Mouse (Mus musculus): ENCODE data around the gene Cotl1.
"Not testable (repeated sequence)": the region's sequence is repeated elsewhere in the genome, so short reads cannot be mapped to it uniquely, and the experiment has no call there.

Gene Cotl1

DNA sequence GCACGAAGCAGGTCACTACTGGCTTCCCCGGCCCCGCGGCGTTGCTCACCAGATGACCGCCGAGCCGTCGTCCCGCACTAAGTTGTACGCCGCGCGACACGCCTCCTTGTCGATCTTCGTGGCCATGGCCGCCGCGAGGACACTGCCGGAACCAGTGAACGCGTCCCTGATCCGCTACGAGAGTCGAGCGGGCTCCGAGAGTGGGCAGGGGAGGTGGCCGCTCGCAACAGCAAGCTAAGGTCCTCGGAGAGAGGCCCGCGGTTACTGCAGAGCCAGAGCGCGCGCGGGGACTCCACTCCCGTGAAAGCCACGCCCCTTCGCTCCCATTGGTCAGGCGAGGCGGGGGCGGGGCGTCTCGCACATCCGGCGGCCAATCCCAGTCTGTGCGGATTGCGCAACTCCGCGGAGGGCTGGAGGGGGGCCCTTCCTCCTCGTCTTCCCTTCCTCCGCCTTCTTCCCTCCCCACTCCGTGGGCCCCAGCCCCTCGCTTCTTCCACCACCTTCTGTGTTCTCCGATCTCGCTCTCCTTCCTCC is at the start of gene Cotl1:
Gene Cotl1, minus strand, starts transcription at position 270 of the 534 bp plus-strand sequence.
- peak; percentile 97 for DNase-seq

DNA sequence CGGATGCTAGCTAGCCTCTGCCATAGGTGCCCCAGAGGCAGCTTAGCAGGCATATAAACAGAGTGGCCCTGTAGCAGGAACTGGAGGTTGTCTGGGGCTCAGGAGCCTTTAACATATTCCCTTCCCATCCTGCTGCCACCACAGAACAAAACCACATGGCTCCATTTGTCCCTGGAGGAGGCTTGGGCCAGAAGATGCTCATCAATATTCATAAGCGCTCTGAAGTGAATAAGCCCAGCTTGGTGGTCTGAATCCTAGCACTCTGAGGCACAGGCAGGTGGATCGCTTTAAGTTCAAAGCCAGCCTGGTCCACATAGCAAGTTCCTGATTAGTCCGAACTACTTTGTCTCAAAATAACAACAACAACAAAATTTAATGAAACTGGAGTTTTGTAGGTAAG is 47.7 kb upstream of the Cotl1 start:
- DNase-seq = no peak

DNA sequence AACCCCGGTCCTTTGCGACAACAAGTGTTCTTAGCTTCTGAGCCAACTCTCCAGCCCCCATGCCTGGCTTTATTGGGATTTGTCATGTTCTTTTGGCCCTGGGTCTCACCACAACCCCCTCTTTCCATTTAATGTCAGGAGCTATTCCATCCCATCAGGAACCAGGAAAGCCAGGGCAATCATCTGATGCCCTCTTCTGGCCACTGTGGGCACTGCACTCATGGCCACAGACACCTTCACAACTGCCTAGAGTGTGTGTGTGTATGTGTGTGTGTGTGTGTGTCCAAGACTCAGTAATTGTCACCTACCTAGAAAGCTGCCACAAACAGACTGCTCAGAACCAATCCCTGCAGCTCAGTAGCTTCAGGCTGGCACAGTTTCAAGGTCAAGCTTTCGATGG is 46.8 kb upstream of the Cotl1 start:
- DNase-seq = peak; percentile 66

DNA sequence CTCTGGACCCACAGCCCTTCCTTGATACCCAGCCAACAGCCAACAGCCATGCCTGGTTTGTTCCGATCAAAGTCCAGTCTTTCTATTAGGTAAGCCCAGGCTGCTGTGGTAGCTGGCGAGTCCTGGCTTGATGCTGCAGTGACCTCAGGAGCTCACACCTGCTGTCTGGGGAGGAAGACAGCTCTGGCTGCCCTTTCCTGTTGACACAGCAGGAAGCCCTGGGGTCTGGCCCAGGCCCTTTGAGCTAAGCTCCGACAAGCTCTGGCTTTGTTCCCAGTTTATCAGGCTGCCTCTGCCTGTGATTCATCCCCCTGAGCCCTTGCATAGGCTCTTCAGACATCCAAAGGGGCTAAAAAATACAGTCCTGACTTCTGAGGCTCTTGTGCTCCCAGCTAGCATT is 45.3 kb upstream of the Cotl1 start:
- peak; percentile 63 for DNase-seq

DNA sequence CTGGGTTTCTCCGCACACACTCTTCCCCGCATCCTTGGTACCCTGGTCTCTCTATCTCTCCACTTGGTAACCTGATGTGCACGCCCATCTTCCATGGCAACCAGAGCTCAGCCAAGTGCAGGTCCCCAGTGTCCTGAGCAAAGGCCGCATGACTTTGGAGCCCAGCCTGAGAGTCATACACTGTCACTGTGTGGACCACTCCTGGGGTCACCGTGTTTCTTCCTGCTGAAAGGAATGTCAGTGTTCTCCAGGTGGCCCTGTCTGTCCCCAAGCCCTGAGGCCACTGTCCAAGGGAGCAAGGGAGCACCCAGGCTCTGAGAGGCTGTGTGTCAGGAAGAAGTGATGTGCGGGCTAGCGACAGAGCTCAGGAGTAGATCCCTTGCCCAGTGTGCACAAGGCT is 42.9 kb upstream of the Cotl1 start:
- no peak for DNase-seq

DNA sequence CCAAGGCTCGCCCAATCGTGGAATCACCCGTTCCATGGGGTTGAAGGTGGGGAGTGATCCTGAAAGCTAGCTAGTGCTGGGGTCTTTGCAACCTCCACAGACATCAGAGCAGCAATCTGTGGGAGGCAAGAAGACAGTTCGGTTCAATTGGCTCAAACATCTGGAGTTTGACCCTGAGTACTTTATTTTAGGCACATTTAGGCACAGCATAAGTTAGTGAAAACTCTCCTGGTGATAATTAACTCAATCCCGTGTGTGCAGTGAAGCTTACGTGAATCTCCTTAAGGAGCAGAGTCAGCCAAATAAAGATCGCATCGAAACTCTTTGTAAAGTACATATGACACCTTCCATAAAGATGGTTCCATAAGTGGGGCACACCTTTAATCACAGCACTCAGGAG is 41.6 kb upstream of the Cotl1 start:
- no peak for DNase-seq

DNA sequence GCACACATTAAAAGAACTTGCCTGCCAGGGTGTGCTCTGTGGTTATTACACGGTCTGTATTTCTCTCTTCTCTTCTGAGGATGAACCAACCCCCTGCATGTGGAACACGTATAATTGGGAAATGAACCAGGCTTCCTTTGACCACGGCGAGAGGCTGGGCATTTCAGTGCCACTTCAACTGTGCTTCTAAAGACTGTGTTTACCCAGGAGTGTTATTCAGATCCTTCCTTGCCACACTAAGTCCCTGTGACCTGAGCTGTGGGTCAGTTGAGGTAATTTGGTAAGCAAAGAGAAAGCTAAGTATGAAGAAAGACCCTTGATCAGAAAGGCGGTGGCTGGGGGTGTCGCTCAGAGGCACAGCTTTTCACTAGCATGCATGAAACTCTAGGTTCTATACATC is 41.0 kb upstream of the Cotl1 start:
- no peak for DNase-seq

DNA sequence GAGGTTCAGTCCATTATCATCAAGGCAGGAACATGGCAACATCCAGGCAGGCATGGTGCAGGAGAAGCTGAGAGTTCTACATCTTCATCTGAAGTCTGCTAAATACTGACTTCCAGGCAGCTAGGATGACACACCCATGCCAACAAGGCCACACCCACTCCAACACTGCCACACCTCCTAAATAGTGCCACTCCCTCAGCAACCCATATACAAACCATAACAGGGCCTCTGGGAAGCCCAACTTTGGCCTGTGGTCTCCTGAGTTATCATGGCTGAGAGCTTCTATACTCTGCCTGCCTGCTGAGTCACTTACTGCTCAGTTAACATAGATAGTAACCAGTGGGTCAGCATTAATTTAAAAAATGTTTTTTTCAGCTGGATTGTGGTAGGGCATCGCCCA is 32.8 kb upstream of the Cotl1 start:
- DNase-seq = peak; percentile 65

DNA sequence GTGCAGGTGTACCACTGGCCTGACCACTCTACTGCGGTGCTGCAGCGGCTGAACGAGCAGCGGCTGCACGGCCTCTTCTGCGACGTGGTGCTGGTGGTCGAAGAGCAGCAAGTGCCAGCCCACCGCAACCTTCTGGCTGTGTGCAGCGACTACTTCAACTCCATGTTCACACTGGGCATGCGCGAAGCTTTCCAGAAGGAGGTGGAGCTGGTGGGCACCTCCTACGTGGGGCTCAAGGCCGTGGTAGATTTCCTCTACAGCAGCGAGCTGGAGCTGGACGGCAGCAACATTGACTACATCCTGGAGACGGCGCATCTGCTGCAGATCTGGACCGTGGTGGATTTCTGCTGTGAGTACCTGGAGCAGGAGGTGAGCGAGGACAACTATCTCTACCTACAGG is 29.3 kb upstream of the Cotl1 start:
- DNase-seq = no peak

DNA sequence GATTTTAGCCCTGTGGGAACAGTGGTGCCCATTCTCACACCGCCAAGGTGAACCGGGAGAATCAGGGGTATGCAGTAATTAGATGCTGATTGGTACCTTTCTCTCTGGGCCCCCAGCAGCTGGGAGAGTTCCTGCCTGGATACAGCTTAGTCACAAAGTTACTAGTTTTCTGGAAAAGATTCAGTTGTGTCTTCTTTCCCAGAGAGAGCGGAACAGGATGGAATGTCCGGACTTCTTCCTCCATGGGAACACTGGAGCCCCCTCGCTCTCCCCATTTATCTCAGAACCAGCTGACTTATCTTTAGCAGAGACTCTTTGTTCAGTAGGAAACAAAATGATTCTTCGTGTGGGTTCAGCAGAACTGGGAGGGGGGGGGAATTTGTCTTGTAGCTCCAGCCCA is 22.4 kb upstream of the Cotl1 start:
- DNase-seq = no peak

DNA sequence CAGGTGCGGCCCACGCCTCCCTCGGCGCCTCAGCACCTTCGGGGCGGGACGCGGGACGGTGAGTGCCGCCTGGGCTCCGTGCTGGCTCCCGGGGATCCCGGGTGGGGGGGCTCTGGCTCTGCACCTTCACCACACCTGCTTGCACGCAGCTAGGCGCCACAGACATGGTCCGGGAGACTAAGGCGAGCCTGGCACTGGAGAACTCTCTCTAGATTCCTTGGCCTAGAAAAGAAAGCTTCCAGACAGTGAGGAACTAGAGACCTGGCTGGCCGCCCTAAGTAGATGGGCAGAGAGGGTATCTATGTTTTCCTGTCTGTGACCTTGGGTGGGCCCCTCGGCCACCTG is 22.0 kb upstream of the Cotl1 start:
- DNase-seq = no peak

DNA sequence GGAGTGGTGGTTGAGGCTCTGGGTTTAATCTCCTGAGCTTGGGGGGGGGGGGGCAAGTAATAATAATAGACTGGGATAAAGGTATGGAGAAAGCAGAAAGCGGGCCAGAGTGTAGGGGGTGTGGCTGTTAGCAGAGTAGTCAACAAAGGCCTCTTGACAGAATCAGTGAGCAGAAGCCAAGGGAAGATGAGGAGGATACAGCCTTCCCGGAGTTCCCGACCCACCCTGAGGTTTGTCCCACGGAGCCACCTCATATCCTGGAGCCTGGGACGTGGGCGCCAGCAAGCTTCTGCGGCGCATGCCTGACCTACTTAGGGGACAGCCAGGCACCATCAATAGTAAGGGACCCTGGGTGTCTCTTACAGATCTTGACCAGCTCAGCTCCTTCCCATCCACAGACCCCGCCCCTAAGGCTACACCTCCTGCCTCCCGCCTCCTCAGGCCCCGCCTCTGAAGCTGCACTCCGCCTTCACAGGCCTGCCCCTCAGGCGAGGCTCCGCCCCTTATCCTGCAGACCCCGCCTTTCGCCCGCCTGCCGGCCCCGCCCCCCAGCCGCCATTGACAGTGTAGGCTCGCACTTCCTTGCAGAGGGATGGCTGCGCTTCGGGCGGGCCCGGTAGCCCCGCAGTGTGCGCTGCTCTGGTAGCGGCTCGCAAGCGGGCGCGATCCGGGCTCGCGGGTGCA is 21.5 kb upstream of the Cotl1 start, which contains the start of gene Klhl36:
Gene Klhl36, plus strand, starts transcription at position 561 of the 684 bp plus-strand sequence.
- peak; percentile 97 for DNase-seq

DNA sequence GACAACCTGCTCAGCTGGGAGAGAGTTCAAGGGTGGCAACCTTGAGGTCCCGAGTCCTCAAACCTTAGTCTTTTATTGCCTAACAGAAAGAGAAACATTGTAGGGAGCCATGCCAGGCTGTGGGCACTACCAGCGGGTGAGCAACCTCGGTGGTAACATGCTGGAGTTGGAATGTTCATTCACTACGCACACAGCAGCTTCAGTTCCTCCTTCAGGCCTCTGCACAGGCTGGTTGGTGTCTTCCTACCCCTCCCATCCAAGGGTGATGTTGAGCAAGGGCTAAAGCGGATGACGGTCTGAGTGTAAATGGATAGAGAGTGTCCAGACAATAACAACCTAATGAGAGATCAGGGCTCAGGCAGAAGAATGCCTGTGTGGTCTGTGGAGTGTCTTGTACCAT is 17.4 kb upstream of the Cotl1 start:
- no peak for DNase-seq

DNA sequence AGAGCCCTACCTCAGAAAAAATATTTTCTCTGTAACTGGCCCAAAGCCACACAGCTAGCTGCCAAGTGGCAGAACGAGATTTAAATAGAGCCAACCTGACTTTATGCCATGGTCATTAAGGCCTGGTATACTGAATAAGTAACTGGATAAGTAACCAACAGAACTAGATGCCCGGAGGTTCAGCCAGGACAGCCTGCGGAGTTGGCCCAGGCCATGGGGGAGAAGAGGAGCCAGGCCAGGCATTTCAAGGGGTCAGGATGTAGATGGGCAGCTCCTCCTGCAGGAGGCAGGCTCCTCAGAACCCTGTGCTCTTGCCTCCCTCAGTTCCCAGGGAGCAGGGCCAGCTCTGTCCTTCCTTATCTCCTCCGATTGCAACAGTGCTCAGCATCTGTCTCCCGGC is 15.3 kb upstream of the Cotl1 start:
- no peak for DNase-seq

DNA sequence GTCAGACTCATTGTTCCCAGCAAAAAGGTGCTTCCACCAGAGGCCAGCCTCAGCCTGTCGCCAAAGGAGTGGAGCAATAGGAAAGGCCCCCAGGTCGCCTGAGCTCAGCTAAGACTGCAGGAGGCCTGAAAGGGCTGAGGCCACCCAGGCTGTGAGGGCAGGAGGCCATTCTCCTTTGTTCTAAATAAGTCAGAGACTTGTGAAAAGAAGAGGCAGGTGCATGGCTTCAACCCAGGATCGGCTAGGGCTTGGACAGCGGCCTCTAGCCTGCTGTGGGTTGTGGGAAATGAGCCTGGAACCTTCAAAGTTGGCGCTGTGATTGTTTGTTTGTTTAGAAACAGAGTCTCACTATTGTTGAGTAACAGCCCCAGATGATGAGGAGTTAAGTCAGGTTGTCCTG is 13.7 kb upstream of the Cotl1 start:
- DNase-seq = no peak

DNA sequence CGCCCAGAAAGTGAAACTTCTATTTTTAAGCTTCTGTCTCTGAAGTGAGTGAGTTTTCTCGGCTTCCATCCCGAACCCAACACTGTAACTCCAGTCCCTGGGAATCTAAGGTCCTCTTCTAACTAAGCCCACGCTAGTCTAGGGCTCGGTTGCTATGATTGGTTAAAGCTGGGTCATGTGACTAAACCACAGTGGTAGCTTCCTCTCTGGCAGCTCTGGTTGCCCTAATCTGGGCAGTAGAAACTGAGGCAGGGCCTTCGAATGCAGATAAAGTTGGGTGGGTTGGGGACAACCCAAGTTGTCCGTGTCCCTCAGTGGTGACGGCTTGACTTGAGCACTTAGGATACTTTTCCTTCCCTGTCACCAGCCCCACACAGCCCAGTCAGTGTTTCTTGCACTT is 13.2 kb upstream of the Cotl1 start:
- DNase-seq = no peak

DNA sequence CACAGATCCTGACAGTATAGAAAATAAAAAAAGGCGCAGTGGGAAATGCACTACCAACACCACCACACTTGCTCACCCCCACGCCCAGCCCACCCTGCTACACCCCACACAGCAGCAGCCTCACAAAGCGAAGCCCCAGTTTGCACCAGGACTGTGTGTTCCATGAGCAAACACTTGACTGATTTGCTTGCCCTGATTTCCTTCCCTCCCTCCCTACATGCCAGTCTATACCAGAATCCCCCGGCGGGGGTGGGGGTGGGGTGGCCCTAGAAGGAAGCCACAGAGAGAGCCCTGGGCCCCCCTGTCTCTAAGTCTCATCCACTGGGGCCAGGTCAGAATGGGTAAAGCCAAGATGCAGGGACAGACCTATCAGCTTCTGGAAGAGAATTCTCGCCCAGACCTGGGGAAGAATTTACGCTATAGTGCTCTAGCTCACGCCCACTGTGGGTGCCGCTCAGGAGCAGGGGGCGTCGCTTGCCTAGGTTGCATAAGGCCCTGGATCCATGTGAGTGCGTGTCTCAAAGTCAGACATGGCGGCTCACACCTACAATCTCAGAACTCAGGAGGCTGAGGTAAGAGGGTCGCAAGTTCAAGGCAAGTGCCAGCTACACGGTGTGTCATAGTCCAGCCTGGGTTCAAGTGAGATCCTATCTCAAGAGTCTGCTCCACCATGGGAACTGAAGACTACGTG is 7.0 kb upstream of the Cotl1 start:
- no peak for DNase-seq

DNA sequence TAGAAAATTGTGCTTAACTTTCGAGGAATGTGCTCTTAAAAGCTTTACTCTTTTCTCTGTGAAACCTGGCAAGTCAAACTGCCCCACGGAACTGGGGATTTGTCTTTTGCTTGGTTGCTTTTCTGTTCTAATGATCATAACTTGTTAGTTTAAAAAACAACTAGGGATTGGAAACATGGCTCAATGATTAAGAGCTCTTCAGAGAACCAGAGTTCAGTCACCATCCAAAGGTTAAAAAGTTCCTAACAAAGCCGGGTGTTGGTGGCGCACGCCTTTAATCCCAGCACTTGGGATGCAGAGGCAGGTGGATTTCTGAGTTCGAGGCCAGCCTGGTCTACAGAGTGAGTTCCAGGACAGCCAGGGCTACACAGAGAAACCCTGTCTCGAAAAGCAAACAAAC is 5.4 kb upstream of the Cotl1 start:
- DNase-seq = not testable (repeated sequence)

DNA sequence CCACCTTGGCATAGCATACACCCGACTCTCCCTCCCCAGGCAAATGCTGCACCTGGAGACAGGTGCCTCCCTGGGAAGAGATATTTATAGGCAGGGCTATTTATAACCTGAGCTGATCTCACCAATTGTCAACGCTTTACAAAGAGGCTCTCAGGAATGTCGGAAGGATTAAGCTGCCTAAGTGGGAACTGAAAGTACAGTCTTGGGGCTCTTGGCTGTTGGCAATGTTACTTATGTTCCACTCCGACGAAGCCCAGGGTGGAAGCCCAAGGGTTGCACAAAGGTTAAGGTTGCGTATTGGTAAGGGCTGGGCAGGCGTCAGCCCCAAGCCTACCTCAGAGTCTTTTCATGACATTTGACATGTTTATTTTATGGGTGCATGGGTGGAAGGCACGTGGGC is 4.2 kb upstream of the Cotl1 start:
- no peak for DNase-seq

DNA sequence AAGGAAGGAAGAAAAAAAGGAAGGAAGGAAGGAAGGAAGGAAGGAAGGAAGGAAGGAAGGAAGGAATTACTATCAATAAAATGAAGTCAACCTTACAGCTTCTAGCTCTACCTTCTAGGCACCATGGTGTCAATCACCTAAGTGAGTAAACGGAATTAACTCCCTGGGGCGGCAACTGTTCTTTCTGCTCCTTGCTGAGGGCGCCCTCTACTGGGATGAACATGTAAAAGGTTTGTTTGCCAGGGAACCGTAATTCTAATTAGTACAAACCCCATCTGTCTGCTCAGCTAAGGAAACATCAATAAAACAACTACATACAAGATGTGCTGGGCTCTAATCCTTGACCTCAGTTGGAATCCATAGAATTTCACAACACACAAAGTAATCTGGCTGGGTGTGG is 3.1 kb upstream of the Cotl1 start:
- DNase-seq = peak; percentile 75

DNA sequence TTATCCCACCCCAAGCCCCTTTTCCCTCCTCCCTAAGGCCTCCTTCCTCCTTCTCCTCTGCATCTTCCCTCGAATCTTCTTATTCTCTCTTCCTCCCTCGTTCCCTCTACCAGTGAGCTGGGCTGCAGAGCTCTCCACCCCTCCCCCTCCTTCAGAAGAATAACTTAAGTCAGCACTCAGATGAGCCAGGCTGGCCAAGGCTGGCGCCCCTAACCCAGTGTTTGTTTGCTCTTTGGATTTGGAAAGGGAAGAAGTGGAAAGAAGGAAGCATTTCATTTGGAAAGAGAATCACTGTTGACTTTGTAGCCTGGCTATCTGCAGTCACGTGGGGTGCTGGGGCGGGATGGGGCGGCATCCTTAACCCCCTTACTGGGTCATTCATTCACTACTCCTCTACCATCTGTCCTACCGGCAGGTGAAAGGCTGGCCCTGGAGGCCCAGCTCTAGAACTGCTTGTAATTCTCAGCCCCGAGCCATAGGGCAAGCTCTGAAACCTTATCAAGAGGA is 614 bp upstream of the Cotl1 start:
- peak; percentile 53 for DNase-seq

DNA sequence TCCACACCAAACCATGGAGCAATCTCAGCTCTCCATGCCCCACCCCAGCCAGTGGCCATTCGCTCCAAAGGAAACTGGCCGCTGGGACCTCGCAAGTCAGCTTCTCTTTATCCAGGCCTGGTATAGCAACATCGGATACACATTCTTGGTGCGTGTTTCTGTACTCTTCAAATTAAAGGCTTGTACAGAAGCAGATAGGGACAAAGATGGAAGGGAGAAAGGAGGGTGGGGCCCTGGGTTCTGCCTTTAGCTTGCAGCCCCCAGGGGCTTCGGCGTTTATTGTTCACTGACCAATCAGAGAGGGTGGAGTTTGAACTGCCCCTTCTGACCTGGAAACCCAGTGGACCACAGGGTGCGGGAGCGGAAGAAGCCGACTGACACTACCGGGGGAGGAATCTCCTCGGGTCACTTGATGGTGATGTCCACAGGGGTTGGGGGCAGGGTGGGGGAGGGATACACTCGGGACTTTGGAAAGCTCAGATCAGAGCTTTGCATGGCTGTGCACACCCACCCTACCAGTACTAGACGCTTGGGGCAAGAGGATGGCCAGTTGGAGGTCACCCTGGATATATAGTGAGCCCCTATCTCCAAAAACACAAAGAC is 824 bp downstream of the Cotl1 start:
- peak; percentile 29 for DNase-seq

DNA sequence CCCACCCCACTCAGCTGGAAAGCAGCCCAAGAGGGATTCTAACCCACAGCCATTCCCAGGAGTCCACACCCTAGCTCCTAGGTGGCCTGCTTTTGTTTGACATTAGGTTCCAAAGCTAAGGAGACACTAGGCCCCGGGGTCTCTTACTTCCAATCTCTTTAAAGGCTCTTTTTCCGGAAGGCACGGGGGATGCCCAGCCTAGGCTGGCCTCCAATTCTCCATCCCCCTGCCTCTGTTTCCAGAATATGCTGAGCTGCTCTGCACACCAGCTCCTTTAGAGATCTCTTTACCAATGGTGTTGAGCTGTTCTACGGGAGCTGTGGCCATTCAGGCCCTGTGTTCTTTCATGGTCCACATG is 1.4 kb downstream of the Cotl1 start:
- DNase-seq = no peak

Data from liver (tissue).